Mouse (Mus musculus): ENCODE measurements around the gene Zmynd10. TPM values are rescaled to one million over a fixed set of nuclear protein-coding genes. Genes with fewer than 3 reads are reported as not detected.

The Zmynd10 gene
- polyA plus RNA-seq, 1 experiment: 52.6 TPM

DNA sequence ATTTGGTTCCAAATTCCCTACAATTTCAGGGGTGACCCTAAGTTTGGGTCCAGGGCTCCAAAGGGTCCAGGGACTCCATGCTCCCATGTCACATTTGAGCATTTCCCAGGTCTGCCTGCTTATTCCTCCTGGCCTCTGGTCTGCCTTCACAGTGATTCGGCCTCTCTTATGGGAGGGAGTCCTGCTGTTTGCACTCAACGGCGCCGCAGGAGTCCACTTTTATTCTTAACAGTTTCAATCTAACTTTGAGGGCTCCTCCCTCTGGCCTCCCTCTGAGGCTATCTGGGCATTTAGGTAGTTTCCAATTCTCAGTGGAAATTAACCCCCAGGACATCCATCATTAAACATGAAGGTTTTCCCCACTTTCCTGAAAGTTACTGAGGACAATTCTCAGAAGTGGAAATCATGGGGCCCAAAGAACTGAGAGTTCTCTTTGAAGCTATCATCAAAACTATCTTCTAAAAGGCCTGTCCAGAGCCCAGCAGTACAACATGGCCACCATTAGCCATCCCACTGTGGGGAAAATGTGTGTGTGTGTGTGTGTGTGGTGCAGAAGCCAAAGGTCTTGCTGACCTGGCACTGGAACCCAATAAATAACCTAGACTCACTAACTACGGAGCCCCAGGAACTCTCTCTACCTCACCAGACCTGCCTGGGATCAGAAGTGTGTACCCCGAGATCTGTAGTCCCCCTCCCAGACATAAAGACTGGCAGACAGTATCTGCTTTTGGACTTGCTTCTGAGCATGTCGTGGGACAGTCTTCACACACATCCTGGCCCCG lies 47.4 kb downstream of the Zmynd10 start:
- no peak overlapping the region for H3K4me3 ChIP-seq (ENCODE audit: insufficient read depth, low read depth, low read length)
- TF ChIP-seq CTCF (conservative IDR thresholded peaks at IDR 0.05; ENCODE audit: insufficient read depth, insufficient read length, low read depth, low read length): no peak
- no peak for TF ChIP-seq POLR2A (IDR thresholded peaks at IDR 0.05; ENCODE audit: low read depth, low read length)
- no peaks in the 10 kb centered on the region for H3K27me3 ChIP-seq (replicated peaks; ENCODE audit: control insufficient read depth, insufficient read depth, low read length)
- WGBS: 56% methylated on average over 8 of the region's 8 CpGs
- peak; percentile 63 for DNase-seq
- H3K36me3 ChIP-seq (ENCODE audit: control insufficient read depth, insufficient read depth, low read length): no peaks in the 10 kb centered on the region
- H3K4me1 ChIP-seq (ENCODE audit: control insufficient read depth, insufficient read depth, low read length): peaks cover 38% of the 10 kb centered on the region
- peak overlapping the region; percentile 14; the same call in 1 of the 2 replicates for H3K27ac ChIP-seq (ENCODE audit: insufficient read depth, low read depth, low read length)

- Histone ChIP-seq H3K36me3 (ENCODE audit: control insufficient read depth, insufficient read depth, low read length) (no peaks in the 10 kb centered on the region), H3K27me3 (replicated peaks; ENCODE audit: control insufficient read depth, insufficient read depth, low read length) (no peaks in the 10 kb centered on the region), H3K4me1 (ENCODE audit: control insufficient read depth, insufficient read depth, low read length) (peaks cover 29% of the 10 kb centered on the region), H3K27ac (ENCODE audit: insufficient read depth, low read depth, low read length) (peak overlapping the region; percentile 7; the same call in 1 of the 2 replicates), H3K4me3 (ENCODE audit: insufficient read depth, low read depth, low read length) (no peak overlapping the region)
- TF ChIP-seq POLR2A (IDR thresholded peaks at IDR 0.05; ENCODE audit: low read depth, low read length): no peak
- no peak for TF ChIP-seq CTCF (conservative IDR thresholded peaks at IDR 0.05; ENCODE audit: insufficient read depth, insufficient read length, low read depth, low read length)
- WGBS: 73% methylated on average over 11 of the region's 11 CpGs
- peak; percentile 65 for DNase-seq
These were observed 49.8 kb downstream of the Zmynd10 start for GRCm38 (mm10) chr9:107596619-107597569.

DNA sequence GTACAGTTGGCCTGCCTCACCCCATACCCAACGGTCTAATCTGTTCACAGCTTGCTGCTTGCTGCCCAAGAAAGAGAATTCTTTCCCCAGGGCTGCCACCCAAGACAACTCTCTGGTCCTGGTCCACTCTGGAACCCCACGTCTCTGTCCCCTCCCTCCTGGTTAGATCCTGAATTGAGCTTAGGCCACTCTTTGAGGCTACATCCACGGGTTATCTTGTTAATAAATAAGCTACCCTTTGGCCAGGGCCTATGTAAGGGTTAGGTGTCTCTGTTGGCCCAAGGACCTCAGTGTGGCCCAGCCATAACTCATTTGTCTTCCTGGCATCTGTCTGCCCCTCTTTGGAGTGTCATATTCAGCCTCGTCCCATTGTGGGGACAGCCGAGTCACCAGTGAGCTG lies 51.3 kb downstream of the Zmynd10 start:
- no peak overlapping the region for H3K4me3 ChIP-seq (ENCODE audit: insufficient read depth, low read depth, low read length)
- no peak for TF ChIP-seq CTCF (conservative IDR thresholded peaks at IDR 0.05; ENCODE audit: insufficient read depth, insufficient read length, low read depth, low read length)
- no peak for TF ChIP-seq POLR2A (IDR thresholded peaks at IDR 0.05; ENCODE audit: low read depth, low read length)
- H3K36me3 ChIP-seq (ENCODE audit: control insufficient read depth, insufficient read depth, low read length): no peaks in the 10 kb centered on the region

DNA sequence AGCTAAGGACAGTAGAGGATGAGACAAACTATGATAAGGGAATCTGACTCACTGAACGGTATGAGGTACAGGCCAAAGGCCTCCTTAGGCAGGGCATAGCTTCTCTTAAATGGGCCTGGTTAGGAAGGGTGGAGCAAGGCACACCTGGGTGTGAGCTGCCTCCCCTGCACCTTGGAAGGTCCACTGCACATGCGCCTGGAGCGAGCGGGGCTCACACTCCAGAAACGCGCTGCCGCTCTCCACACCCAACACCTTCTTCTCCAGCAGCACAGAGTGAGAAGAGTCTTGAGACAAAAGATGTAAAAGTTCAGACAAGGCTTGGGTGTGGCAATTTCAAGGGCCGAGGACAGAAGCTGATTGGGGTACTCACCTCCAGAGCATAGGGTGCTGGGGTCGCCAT lies 52.3 kb downstream of the Zmynd10 start:
- peak overlapping the region; percentile 3; the same call in 1 of the 2 replicates for H3K4me3 ChIP-seq (ENCODE audit: insufficient read depth, low read depth, low read length)
- TF ChIP-seq CTCF (conservative IDR thresholded peaks at IDR 0.05; ENCODE audit: insufficient read depth, insufficient read length, low read depth, low read length): no peak
- no peak for TF ChIP-seq POLR2A (IDR thresholded peaks at IDR 0.05; ENCODE audit: low read depth, low read length)
- 68% methylated on average over 9 of the region's 9 CpGs for WGBS
- no peaks in the 10 kb centered on the region for H3K27me3 ChIP-seq (replicated peaks; ENCODE audit: control insufficient read depth, insufficient read depth, low read length)
- no peak overlapping the region for H3K27ac ChIP-seq (ENCODE audit: insufficient read depth, low read depth, low read length)
- no peaks in the 10 kb centered on the region for H3K36me3 ChIP-seq (ENCODE audit: control insufficient read depth, insufficient read depth, low read length)
- peaks cover 29% of the 10 kb centered on the region for H3K4me1 ChIP-seq (ENCODE audit: control insufficient read depth, insufficient read depth, low read length)
- DNase-seq: peak; percentile 44

More for the DNA sequence above, 51.3 kb downstream of the Zmynd10 start:
- Histone ChIP-seq H3K27me3 (replicated peaks; ENCODE audit: control insufficient read depth, insufficient read depth, low read length) (no peaks in the 10 kb centered on the region), H3K27ac (ENCODE audit: insufficient read depth, low read depth, low read length) (peak overlapping the region; percentile 74), H3K4me1 (ENCODE audit: control insufficient read depth, insufficient read depth, low read length) (peaks cover 31% of the 10 kb centered on the region)
- DNase-seq: peak; percentile 83
- WGBS: 49% methylated on average over 5 of the region's 5 CpGs

DNA sequence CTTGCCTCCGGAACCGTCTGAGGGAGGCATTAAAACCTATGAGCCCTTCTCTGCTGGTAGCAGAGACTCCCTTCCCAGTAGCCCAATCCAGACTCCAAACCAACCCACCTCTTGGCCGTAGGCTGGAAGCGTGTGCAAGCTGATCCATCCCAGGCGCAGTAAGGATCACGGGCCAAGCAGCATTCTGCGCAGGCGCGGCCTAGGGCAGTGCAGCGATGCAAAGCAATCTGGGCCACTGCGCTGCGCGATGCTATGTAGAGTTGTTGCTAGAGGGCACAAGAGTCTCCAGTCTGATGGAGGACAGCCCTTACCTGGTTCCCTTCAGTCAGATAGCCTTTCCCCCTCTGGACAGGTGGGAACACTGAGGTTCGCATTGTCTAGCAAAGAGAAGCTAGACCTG lies 52.7 kb downstream of the Zmynd10 start:
- H3K36me3 ChIP-seq (ENCODE audit: control insufficient read depth, insufficient read depth, low read length): no peaks in the 10 kb centered on the region
- no peak overlapping the region for H3K27ac ChIP-seq (ENCODE audit: insufficient read depth, low read depth, low read length)
- DNase-seq: peak; percentile 63
- H3K27me3 ChIP-seq (replicated peaks; ENCODE audit: control insufficient read depth, insufficient read depth, low read length): no peaks in the 10 kb centered on the region
- 65% methylated on average over 14 of the region's 14 CpGs for WGBS
- TF ChIP-seq POLR2A (IDR thresholded peaks at IDR 0.05; ENCODE audit: low read depth, low read length): no peak
- no peak for TF ChIP-seq CTCF (conservative IDR thresholded peaks at IDR 0.05; ENCODE audit: insufficient read depth, insufficient read length, low read depth, low read length)
- peaks cover 29% of the 10 kb centered on the region for H3K4me1 ChIP-seq (ENCODE audit: control insufficient read depth, insufficient read depth, low read length)
- peak overlapping the region; percentile 3; the same call in 1 of the 2 replicates for H3K4me3 ChIP-seq (ENCODE audit: insufficient read depth, low read depth, low read length)

DNA sequence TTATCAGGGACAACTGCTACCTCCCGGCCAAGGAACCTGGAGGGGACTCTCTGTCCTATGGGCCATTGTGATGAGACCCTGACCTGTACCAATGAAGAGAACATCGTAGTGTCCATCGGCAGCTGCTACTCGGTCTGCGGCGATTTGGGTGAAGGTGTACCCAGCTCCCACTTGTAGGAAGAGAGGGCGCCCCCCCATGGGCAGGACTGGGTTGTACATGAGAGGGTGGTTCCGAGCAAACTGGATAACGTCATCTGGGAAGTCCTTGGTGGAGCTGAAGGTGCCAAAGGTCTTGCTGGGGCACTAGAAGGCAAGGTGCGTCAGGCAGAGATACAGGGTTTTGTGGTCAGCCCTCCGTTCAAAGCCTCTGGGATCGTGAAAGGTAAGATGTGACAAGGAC lies 53.6 kb downstream of the Zmynd10 start:
- H3K4me1 ChIP-seq (ENCODE audit: control insufficient read depth, insufficient read depth, low read length): peaks cover 36% of the 10 kb centered on the region
- no peaks in the 10 kb centered on the region for H3K36me3 ChIP-seq (ENCODE audit: control insufficient read depth, insufficient read depth, low read length)
- 73% methylated on average over 12 of the region's 12 CpGs for WGBS
- TF ChIP-seq POLR2A (IDR thresholded peaks at IDR 0.05; ENCODE audit: low read depth, low read length): no peak
- TF ChIP-seq CTCF (conservative IDR thresholded peaks at IDR 0.05; ENCODE audit: insufficient read depth, insufficient read length, low read depth, low read length): peak; percentile 36
- DNase-seq: peak; percentile 70
- H3K27ac ChIP-seq (ENCODE audit: insufficient read depth, low read depth, low read length): no peak overlapping the region
- no peaks in the 10 kb centered on the region for H3K27me3 ChIP-seq (replicated peaks; ENCODE audit: control insufficient read depth, insufficient read depth, low read length)
- no peak overlapping the region for H3K4me3 ChIP-seq (ENCODE audit: insufficient read depth, low read depth, low read length)

Other genes with a start within 250 kb of the Zmynd10 start
- gene Hemk1, start 208.9 kb upstream of the Zmynd10 start, polyA plus RNA-seq (2012; rRNA removed): 35.0 and 42.1 TPM in 2 replicates
- 6.1 and 7.4 TPM in 2 replicates for gene 6430571L13Rik, start 206.7 kb upstream of the Zmynd10 start, polyA plus RNA-seq (2012; rRNA removed)
- 0.48 and 0.62 TPM in 2 replicates for gene Cacna2d2, start 147.7 kb upstream of the Zmynd10 start, polyA plus RNA-seq (2012; rRNA removed)
- gene Tmem115, start 13.4 kb upstream of the Zmynd10 start, polyA plus RNA-seq (2012; rRNA removed): 52.1 and 63.6 TPM in 2 replicates
- 62.6 and 77.4 TPM in 2 replicates for gene Cyb561d2, start 5.1 kb upstream of the Zmynd10 start, polyA plus RNA-seq (2012; rRNA removed)
- gene Nprl2, start 5.1 kb upstream of the Zmynd10 start, polyA plus RNA-seq (2012; rRNA removed): 61.5 and 62.6 TPM in 2 replicates
- gene Rassf1, start 4.3 kb downstream of the Zmynd10 start, polyA plus RNA-seq (2012; rRNA removed): 23.0 and 24.0 TPM in 2 replicates
- gene Tusc2, start 16.0 kb downstream of the Zmynd10 start, polyA plus RNA-seq (2012; rRNA removed): 82.5 and 93.8 TPM in 2 replicates
- 103 and 155 TPM in 2 replicates for gene Hyal2, start 20.6 kb downstream of the Zmynd10 start, polyA plus RNA-seq (2012; rRNA removed)
- 8.1 and 9.4 TPM in 2 replicates for gene Hyal1, start 29.6 kb downstream of the Zmynd10 start, polyA plus RNA-seq (2012; rRNA removed)
- gene Naa80, start 31.6 kb downstream of the Zmynd10 start, polyA plus RNA-seq (2012; rRNA removed): 43.0 and 62.8 TPM in 2 replicates
- 1.6 and 2.1 TPM in 2 replicates for gene Hyal3, start 33.5 kb downstream of the Zmynd10 start, polyA plus RNA-seq (2012; rRNA removed)
- 50.5 and 57.8 TPM in 2 replicates for gene Ifrd2, start 40.3 kb downstream of the Zmynd10 start, polyA plus RNA-seq (2012; rRNA removed)
- gene Sema3b, start 61.9 kb downstream of the Zmynd10 start, polyA plus RNA-seq (2012; rRNA removed): 63.3 and 78.8 TPM in 2 replicates
- 356 and 366 TPM in 2 replicates for gene Gnai2, start 88.1 kb downstream of the Zmynd10 start, polyA plus RNA-seq (2012; rRNA removed)
- 77.9 and 139 TPM in 2 replicates for gene Slc38a3, start 122.2 kb downstream of the Zmynd10 start, polyA plus RNA-seq (2012; rRNA removed)
- gene Gnat1, start 132.4 kb downstream of the Zmynd10 start, polyA plus RNA-seq (2012; rRNA removed): 0.09 and 0.22 TPM in 2 replicates
- gene Sema3f, start 163.2 kb downstream of the Zmynd10 start, polyA plus RNA-seq (2012; rRNA removed): 39.1 and 45.5 TPM in 2 replicates
- gene Rbm5, start 223.7 kb downstream of the Zmynd10 start, polyA plus RNA-seq (2012; rRNA removed): 43.8 and 51.5 TPM in 2 replicates